Mouse (Mus musculus) spleen, adult 2 months (tissue): ENCODE measurements at regions not wholly inside any gene's neighbourhood (a gene's known extent, or its start where the extent isn't known, plus 50 kb on each side); places are given as distances from the start of the nearest gene placed in this dataset.

ENCODE experiments used
- CTCF ChIP-seq: fragments of 200-500 bp; IDR thresholded peaks from 2 replicates; pipeline ENCODE4 v1.5.1; 2011; ENCODE audit warnings: mild to moderate bottlenecking, inconsistent platforms; ENCODE audit not compliant: insufficient read depth, insufficient read length, insufficient replicate concordance; ENCODE audit errors: extremely low read depth
- POLR2A ChIP-seq: fragments of 200-500 bp; IDR thresholded peaks from 2 replicates; pipeline ENCODE4 v1.6.1; 2011; ENCODE audit warnings: low read depth, low read length, inconsistent platforms

DNA sequence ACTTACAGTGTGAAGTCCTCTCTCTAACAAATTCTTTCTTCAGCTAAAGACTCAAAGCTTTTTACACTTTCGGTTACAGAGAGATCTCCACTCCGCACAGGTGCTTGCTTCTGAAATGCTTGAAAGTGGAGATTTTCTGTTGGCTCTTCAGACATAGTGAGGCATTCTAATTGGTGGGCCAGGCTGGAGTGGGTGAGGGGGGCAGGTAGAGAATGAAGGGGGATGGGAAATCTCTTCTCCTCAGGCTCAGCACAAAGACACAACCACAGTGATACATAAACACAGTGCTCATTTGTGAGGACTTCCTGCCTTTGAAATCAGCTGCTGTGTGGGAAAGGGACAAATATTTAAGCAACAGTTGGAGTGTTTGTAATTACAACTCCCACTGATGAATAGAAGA lies 109.1 kb upstream of the Syt6 start:
- no peak for TF ChIP-seq CTCF
- TF ChIP-seq POLR2A, result no peak
